Mouse (Mus musculus): ENCODE results near the gene Vwa5b1. TPM values are rescaled to one million over a fixed set of nuclear protein-coding genes. Genes with fewer than 3 reads are reported as not detected.

Gene Vwa5b1
- polyA plus RNA-seq, 1 experiment: not detected

GRCm38 (mm10) chr4:138548124-138548561 is 87.5 kb downstream of the Vwa5b1 start:
- TF ChIP-seq CTCF (conservative IDR thresholded peaks at IDR 0.05; ENCODE audit: insufficient read depth, insufficient read length, low read depth, low read length) (no peak), POLR2A (IDR thresholded peaks at IDR 0.05; ENCODE audit: low read depth, low read length) (no peak)
- Histone ChIP-seq H3K36me3 (ENCODE audit: control insufficient read depth, insufficient read depth, low read length) (no peaks in the 10 kb centered on the region), H3K4me3 (ENCODE audit: insufficient read depth, low read depth, low read length) (no peak overlapping the region), H3K4me1 (ENCODE audit: control insufficient read depth, insufficient read depth, low read length) (no peaks in the 10 kb centered on the region), H3K27me3 (replicated peaks; ENCODE audit: control insufficient read depth, insufficient read depth, low read length) (no peaks in the 10 kb centered on the region), H3K27ac (ENCODE audit: insufficient read depth, low read depth, low read length) (no peak overlapping the region)
- no peak for DNase-seq
- 32% methylated on average over 10 of the region's 10 CpGs for WGBS

- no peak overlapping the region for H3K4me3 ChIP-seq (ENCODE audit: insufficient read depth, low read depth, low read length)
- WGBS: 29% methylated on average over 10 of the region's 10 CpGs
- no peaks in the 10 kb centered on the region for H3K4me1 ChIP-seq (ENCODE audit: control insufficient read depth, insufficient read depth, low read length)
- no peak for DNase-seq
- no peaks in the 10 kb centered on the region for H3K27me3 ChIP-seq (replicated peaks; ENCODE audit: control insufficient read depth, insufficient read depth, low read length)
- TF ChIP-seq POLR2A (IDR thresholded peaks at IDR 0.05; ENCODE audit: low read depth, low read length) (no peak), CTCF (conservative IDR thresholded peaks at IDR 0.05; ENCODE audit: insufficient read depth, insufficient read length, low read depth, low read length) (no peak)
- no peaks in the 10 kb centered on the region for H3K36me3 ChIP-seq (ENCODE audit: control insufficient read depth, insufficient read depth, low read length)
- H3K27ac ChIP-seq (ENCODE audit: insufficient read depth, low read depth, low read length): no peak overlapping the region
Observed at GRCm38 (mm10) chr4:138547556-138547955, 88.1 kb downstream of the Vwa5b1 start.

GRCm38 (mm10) chr4:138547041-138547440 is 88.6 kb downstream of the Vwa5b1 start:
- WGBS: 60% methylated on average over 6 of the region's 6 CpGs
- Histone ChIP-seq H3K4me3 (ENCODE audit: insufficient read depth, low read depth, low read length) (no peak overlapping the region), H3K36me3 (ENCODE audit: control insufficient read depth, insufficient read depth, low read length) (no peaks in the 10 kb centered on the region), H3K27ac (ENCODE audit: insufficient read depth, low read depth, low read length) (no peak overlapping the region), H3K27me3 (replicated peaks; ENCODE audit: control insufficient read depth, insufficient read depth, low read length) (no peaks in the 10 kb centered on the region), H3K4me1 (ENCODE audit: control insufficient read depth, insufficient read depth, low read length) (no peaks in the 10 kb centered on the region)
- peak; percentile 42 for TF ChIP-seq CTCF (conservative IDR thresholded peaks at IDR 0.05; ENCODE audit: insufficient read depth, insufficient read length, low read depth, low read length)
- no peak for TF ChIP-seq POLR2A (IDR thresholded peaks at IDR 0.05; ENCODE audit: low read depth, low read length)
- DNase-seq: no peak

GRCm38 (mm10) chr4:138546241-138546640 is 89.4 kb downstream of the Vwa5b1 start:
- Histone ChIP-seq H3K27me3 (replicated peaks; ENCODE audit: control insufficient read depth, insufficient read depth, low read length) (no peaks in the 10 kb centered on the region), H3K4me3 (ENCODE audit: insufficient read depth, low read depth, low read length) (no peak overlapping the region), H3K4me1 (ENCODE audit: control insufficient read depth, insufficient read depth, low read length) (no peaks in the 10 kb centered on the region), H3K36me3 (ENCODE audit: control insufficient read depth, insufficient read depth, low read length) (no peaks in the 10 kb centered on the region), H3K27ac (ENCODE audit: insufficient read depth, low read depth, low read length) (no peak overlapping the region)
- 38% methylated on average over 11 of the region's 11 CpGs for WGBS
- TF ChIP-seq CTCF (conservative IDR thresholded peaks at IDR 0.05; ENCODE audit: insufficient read depth, insufficient read length, low read depth, low read length): no peak
- TF ChIP-seq POLR2A (IDR thresholded peaks at IDR 0.05; ENCODE audit: low read depth, low read length): no peak
- DNase-seq: peak; percentile 64

- Histone ChIP-seq H3K4me1 (ENCODE audit: control insufficient read depth, insufficient read depth, low read length) (no peaks in the 10 kb centered on the region), H3K36me3 (ENCODE audit: control insufficient read depth, insufficient read depth, low read length) (no peaks in the 10 kb centered on the region), H3K27ac (ENCODE audit: insufficient read depth, low read depth, low read length) (no peak overlapping the region), H3K4me3 (ENCODE audit: insufficient read depth, low read depth, low read length) (no peak overlapping the region), H3K27me3 (replicated peaks; ENCODE audit: control insufficient read depth, insufficient read depth, low read length) (no peaks in the 10 kb centered on the region)
- 30% methylated on average over 12 of the region's 12 CpGs for WGBS
- DNase-seq: peak; percentile 52
- no peak for TF ChIP-seq CTCF (conservative IDR thresholded peaks at IDR 0.05; ENCODE audit: insufficient read depth, insufficient read length, low read depth, low read length)
- TF ChIP-seq POLR2A (IDR thresholded peaks at IDR 0.05; ENCODE audit: low read depth, low read length): no peak
Observed at GRCm38 (mm10) chr4:138543177-138543576, 92.5 kb downstream of the Vwa5b1 start.

- WGBS: 75% methylated on average over 4 of the region's 4 CpGs
- no peak for TF ChIP-seq POLR2A (IDR thresholded peaks at IDR 0.05; ENCODE audit: low read depth, low read length)
- TF ChIP-seq CTCF (conservative IDR thresholded peaks at IDR 0.05; ENCODE audit: insufficient read depth, insufficient read length, low read depth, low read length): no peak
- Histone ChIP-seq H3K27me3 (replicated peaks; ENCODE audit: control insufficient read depth, insufficient read depth, low read length) (no peaks in the 10 kb centered on the region), H3K4me3 (ENCODE audit: insufficient read depth, low read depth, low read length) (no peak overlapping the region), H3K27ac (ENCODE audit: insufficient read depth, low read depth, low read length) (no peak overlapping the region), H3K4me1 (ENCODE audit: control insufficient read depth, insufficient read depth, low read length) (no peaks in the 10 kb centered on the region), H3K36me3 (ENCODE audit: control insufficient read depth, insufficient read depth, low read length) (no peaks in the 10 kb centered on the region)
- no peak for DNase-seq
Observed at GRCm38 (mm10) chr4:138538084-138538449, 97.6 kb downstream of the Vwa5b1 start.

- 36% methylated on average over 10 of the region's 10 CpGs for WGBS
- TF ChIP-seq CTCF (conservative IDR thresholded peaks at IDR 0.05; ENCODE audit: insufficient read depth, insufficient read length, low read depth, low read length) (no peak; the same call in 1 of the 2 replicates), POLR2A (IDR thresholded peaks at IDR 0.05; ENCODE audit: low read depth, low read length) (no peak)
Observed at GRCm38 (mm10) chr4:138537210-138538083, 98.2 kb downstream of the Vwa5b1 start.

More at GRCm38 (mm10) chr4:138537210-138538083, 98.2 kb downstream of the Vwa5b1 start:
- Histone ChIP-seq H3K27me3 (replicated peaks; ENCODE audit: control insufficient read depth, insufficient read depth, low read length) (no peaks in the 10 kb centered on the region), H3K27ac (ENCODE audit: insufficient read depth, low read depth, low read length) (no peak overlapping the region), H3K4me1 (ENCODE audit: control insufficient read depth, insufficient read depth, low read length) (no peaks in the 10 kb centered on the region), H3K36me3 (ENCODE audit: control insufficient read depth, insufficient read depth, low read length) (no peaks in the 10 kb centered on the region), H3K4me3 (ENCODE audit: insufficient read depth, low read depth, low read length) (no peak overlapping the region)
- peak; percentile 41 for DNase-seq
